Mouse (Mus musculus) MEL (cell line): ENCODE results near the gene Gm17268. TPM values are rescaled to one million over a fixed set of nuclear protein-coding genes. Genes with fewer than 3 reads are reported as not detected.

Source experiments
- DNase-seq: peaks from one replicate; pipeline ENCODE4 v3.0.0; 2011; ENCODE audit warnings: low read depth, low spot score
- H3K27ac ChIP-seq: 2 replicates; pipeline ENCODE4 v1.5.1; 2012; ENCODE audit warnings: low read depth, mild to moderate bottlenecking, control low read depth, low read length, moderate library complexity; ENCODE audit not compliant: control insufficient read depth
- H3K27me3 ChIP-seq, 2 experiments: fragments of 150-350 bp in 1 of 2; sonication (generic) in 1 of 2; 2 replicates each; pipeline ENCODE4 v1.6.1; 2012; ENCODE audit warnings: low read length in 2 of 2, mild to moderate bottlenecking in 2 of 2, improper control_type of control experiment in 1 of 2, moderate library complexity in 1 of 2; ENCODE audit not compliant: insufficient read depth in 2 of 2, control insufficient read depth in 1 of 2
- H3K36me3 ChIP-seq, 2 experiments: 2 replicates each; pipeline ENCODE4 v1.6.1; 2012 to 2014; ENCODE audit warnings: low read length in 2 of 2, improper control_type of control experiment in 1 of 2, inconsistent platforms in 1 of 2, mild to moderate bottlenecking in 1 of 2; ENCODE audit not compliant: insufficient read depth in 2 of 2, control insufficient read depth in 1 of 2
- H3K4me1 ChIP-seq, 2 experiments: fragments of 150-350 bp in 1 of 2; sonication (generic) in 1 of 2; 2 replicates each; pipeline ENCODE4 v1.6.1; 2012; ENCODE audit warnings: low read length in 2 of 2, improper control_type of control experiment in 1 of 2, mild to moderate bottlenecking in 1 of 2; ENCODE audit not compliant: insufficient read depth in 2 of 2, control insufficient read depth in 1 of 2
- H3K4me3 ChIP-seq, 2 experiments: fragments of 150-350 bp in 1 of 2; sonication (generic) in 1 of 2; 2 replicates each; pipeline ENCODE4 v1.5.1; 2012; ENCODE audit warnings: low read depth in 2 of 2, low read length in 2 of 2, mild to moderate bottlenecking in 2 of 2, moderate library complexity in 2 of 2, control low read depth in 1 of 2, improper control_type of control experiment in 1 of 2; ENCODE audit not compliant: control insufficient read depth in 1 of 2, insufficient read depth in 1 of 2
- H3K79me2 ChIP-seq: 2 replicates; pipeline ENCODE4 v1.6.1; 2012; ENCODE audit warnings: mild to moderate bottlenecking, low read length, moderate library complexity; ENCODE audit not compliant: control insufficient read depth, poor library complexity, insufficient read depth
- H3K9ac ChIP-seq: 2 replicates; pipeline ENCODE4 v1.6.1; 2012; ENCODE audit warnings: low read depth, mild to moderate bottlenecking, control low read depth, low read length, moderate library complexity; ENCODE audit not compliant: control insufficient read depth, poor library complexity, severe bottlenecking
- H3K9me3 ChIP-seq: fragments of 150-350 bp; sonication (generic); replicated peaks from 2 replicates; pipeline ENCODE4 v1.6.1; 2012; ENCODE audit warnings: mild to moderate bottlenecking, low read length, improper control_type of control experiment, moderate library complexity; ENCODE audit not compliant: insufficient read depth
- CHD1 ChIP-seq: IDR thresholded peaks from 2 replicates; pipeline ENCODE4 v1.6.1; 2012; ENCODE audit warnings: low read depth, mild to moderate bottlenecking, inconsistent platforms, low read length, improper control_type of control experiment
- CHD2 ChIP-seq: IDR thresholded peaks from 2 replicates; pipeline ENCODE4 v1.6.1; 2011; ENCODE audit warnings: low read length, improper control_type of control experiment
- CTCF ChIP-seq, 3 experiments: IDR thresholded peaks in 2 of 3; conservative IDR thresholded peaks in 1 of 3; 2 replicates each; pipeline ENCODE4 v1.5.1; 2011 to 2012; ENCODE audit warnings: low read length in 3 of 3, low read depth in 2 of 3, mild to moderate bottlenecking in 2 of 3, improper control_type of control experiment in 1 of 3, inconsistent platforms in 1 of 3, mixed read lengths in 1 of 3, moderate library complexity in 1 of 3; ENCODE audit not compliant: control insufficient read depth in 1 of 3, insufficient read depth in 1 of 3, poor library complexity in 1 of 3, severe bottlenecking in 1 of 3
- ELF1 ChIP-seq: IDR thresholded peaks from 2 replicates; pipeline ENCODE4 v1.6.1; 2014; ENCODE audit warnings: low read depth, mild to moderate bottlenecking, inconsistent platforms, low read length, improper control_type of control experiment, moderate library complexity
- EP300 ChIP-seq, 2 experiments: IDR thresholded peaks; 2 replicates each; pipeline ENCODE4 v1.6.1; 2011; ENCODE audit warnings: improper control_type of control experiment in 2 of 2, low read length in 2 of 2, low read depth in 1 of 2, mild to moderate bottlenecking in 1 of 2
- ETS1 ChIP-seq: IDR thresholded peaks from 2 replicates; pipeline ENCODE4 v1.6.1; 2012; ENCODE audit warnings: low read depth, mild to moderate bottlenecking, inconsistent platforms, low read length, improper control_type of control experiment, moderate library complexity
- MAX ChIP-seq: IDR thresholded peaks from 2 replicates; pipeline ENCODE4 v1.6.1; 2011; ENCODE audit warnings: low read length, improper control_type of control experiment
- MAZ ChIP-seq: IDR thresholded peaks from 2 replicates; pipeline ENCODE4 v1.6.1; 2012; ENCODE audit warnings: low read depth, mild to moderate bottlenecking, inconsistent platforms, low read length, improper control_type of control experiment
- MEF2A ChIP-seq: IDR thresholded peaks from 2 replicates; pipeline ENCODE4 v1.6.1; 2014; ENCODE audit warnings: low read depth, mild to moderate bottlenecking, inconsistent platforms, low read length, improper control_type of control experiment; ENCODE audit not compliant: poor library complexity, insufficient replicate concordance, severe bottlenecking; ENCODE audit errors: extremely low read depth
- MYB ChIP-seq: IDR thresholded peaks from 2 replicates; pipeline ENCODE4 v1.6.1; 2011; ENCODE audit warnings: mild to moderate bottlenecking, low read depth, low read length, improper control_type of control experiment
- NRF1 ChIP-seq: IDR thresholded peaks from 2 replicates; pipeline ENCODE4 v1.6.1; 2014; ENCODE audit warnings: low read depth, mild to moderate bottlenecking, inconsistent platforms, low read length, improper control_type of control experiment, moderate library complexity; ENCODE audit not compliant: poor library complexity, insufficient read depth, severe bottlenecking
- POLR2AphosphoS2 ChIP-seq: IDR thresholded peaks from 2 replicates; pipeline ENCODE4 v1.6.1; 2011; ENCODE audit warnings: low read length, improper control_type of control experiment
- SIN3A ChIP-seq: IDR thresholded peaks from 2 replicates; pipeline ENCODE4 v1.6.1; 2012; ENCODE audit warnings: low read length, improper control_type of control experiment, inconsistent platforms
- TAL1 ChIP-seq: IDR thresholded peaks from 2 replicates; pipeline ENCODE4 v1.6.1; 2012; ENCODE audit warnings: mild to moderate bottlenecking, inconsistent platforms, low read length, moderate library complexity, mixed read lengths
- ZC3H11A ChIP-seq: IDR thresholded peaks from 2 replicates; pipeline ENCODE4 v1.6.1; 2012; ENCODE audit warnings: low read depth, mild to moderate bottlenecking, inconsistent platforms, low read length, improper control_type of control experiment
- ZKSCAN1 ChIP-seq: IDR thresholded peaks from 2 replicates; pipeline ENCODE4 v1.6.1; 2012; ENCODE audit warnings: low read depth, mild to moderate bottlenecking, inconsistent platforms, low read length, improper control_type of control experiment, moderate library complexity
- ZMIZ1 ChIP-seq: IDR thresholded peaks from 2 replicates; pipeline ENCODE4 v1.6.1; 2012; ENCODE audit warnings: low read depth, mild to moderate bottlenecking, inconsistent platforms, low read length, improper control_type of control experiment, moderate library complexity
- ZNF384 ChIP-seq: IDR thresholded peaks from 2 replicates; pipeline ENCODE4 v1.6.1; 2012; ENCODE audit warnings: low read depth, mild to moderate bottlenecking, inconsistent platforms, low read length, improper control_type of control experiment
- polyA plus RNA-seq, 2 experiments: library from polyadenylated mRNA; stranded (reverse) in 1 of 2; unstranded in 1 of 2; fragments of >175 nt in 1 of 2; fragments of >200 nt in 1 of 2; gene quantifications; 2 replicates each; pipeline versions ENCODE4 v1.2.1 to v1.2.4; 2012; ENCODE audit warnings: low replicate concordance in 2 of 2, low read depth in 1 of 2; ENCODE audit not compliant: insufficient read length in 2 of 2, insufficient read depth in 1 of 2, missing spikeins in 1 of 2
- total RNA-seq: library from RNA; depleted of rRNA; stranded (reverse); fragments of 300-350 nt; gene quantifications from 2 replicates; pipeline ENCODE4 v1.2.3, GENCODE M21; 2012

Gm17268 gene
- total and polyA plus RNA-seq, 3 experiments: not detected

DNA sequence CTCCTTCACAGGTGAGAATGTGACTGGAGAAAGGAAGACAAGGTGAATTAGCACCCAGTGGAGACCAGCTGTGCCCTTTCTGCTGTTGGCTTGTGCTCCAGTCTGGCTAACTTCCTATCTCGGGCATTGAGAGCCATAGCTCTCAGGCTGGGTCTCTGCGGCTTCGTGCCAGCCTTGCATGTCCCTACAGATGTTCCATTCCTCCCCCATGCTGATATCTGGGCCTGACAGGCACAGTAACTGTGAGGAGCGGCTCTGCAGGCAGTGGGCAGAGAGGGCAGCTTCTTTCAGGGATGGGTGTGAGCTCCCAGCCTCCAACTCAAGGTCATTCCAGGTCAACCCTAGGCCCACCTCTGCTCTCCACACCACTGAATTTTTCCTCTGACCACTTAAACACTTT is 38.9 kb downstream of the Gm17268 start:
- Histone ChIP-seq H3K27ac (no peak overlapping the region), H3K9ac (no peak overlapping the region)
- TF ChIP-seq ZC3H11A: no peak
- no peak for TF ChIP-seq ETS1
- TF ChIP-seq CHD1: no peak
- TF ChIP-seq ELF1: no peak
- no peak for TF ChIP-seq MYB
- no peak for TF ChIP-seq NRF1
- TF ChIP-seq SIN3A: no peak
- TF ChIP-seq MAX: no peak
- TF ChIP-seq ZNF384: no peak
- TF ChIP-seq ZMIZ1: no peak
- TF ChIP-seq, all 39 proteins: peak for 0
- no peak for DNase-seq
- H3K9me3 ChIP-seq: no peaks in the 10 kb centered on the region
- H3K4me3 ChIP-seq: no peak overlapping the region
- H3K36me3 ChIP-seq: no peaks in the 10 kb centered on the region
- H3K4me1 ChIP-seq: no peaks in the 10 kb centered on the region
- no peaks in the 10 kb centered on the region for H3K27me3 ChIP-seq
- no peaks in the 10 kb centered on the region for H3K79me2 ChIP-seq

DNA sequence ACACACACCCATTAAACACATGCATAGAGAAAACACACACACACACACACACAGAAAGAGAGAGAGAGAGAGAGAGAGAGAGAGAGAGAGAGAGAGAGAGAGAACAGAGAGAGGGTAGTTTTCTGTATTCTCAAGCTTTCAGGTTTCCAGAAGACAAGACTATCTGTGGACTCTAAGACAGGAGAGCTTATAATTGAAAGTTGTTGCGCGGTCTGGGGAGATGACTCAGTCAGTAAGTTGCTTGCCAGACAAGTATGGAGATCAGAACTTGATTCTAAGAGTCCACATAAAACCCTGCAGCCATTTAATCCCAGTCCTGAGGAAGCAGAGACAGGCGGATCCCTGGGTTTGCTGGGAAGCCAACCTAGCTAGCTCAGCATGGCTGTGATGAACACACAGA is 39.7 kb downstream of the Gm17268 start:
- Histone ChIP-seq H3K79me2 (no peaks in the 10 kb centered on the region), H3K9me3 (no peaks in the 10 kb centered on the region)
- no peak for DNase-seq
- TF ChIP-seq MEF2A (no peak), ELF1 (no peak), MAX (no peak), MAZ (no peak), CHD2 (no peak), ZMIZ1 (no peak), ZC3H11A (no peak), TAL1 (no peak), ZKSCAN1 (no peak), EP300 (IDR thresholded peaks at IDR 0.05; ENCODE audit: low read depth in 1 of 2, low read length in 2 of 2) (no peak), POLR2AphosphoS2 (no peak), CTCF (IDR thresholded peaks at IDR 0.05 in 2 of 3, conservative IDR thresholded peaks at IDR 0.05 in 1 of 3; ENCODE audit: control insufficient read depth in 1 of 3, insufficient read depth in 1 of 3, low read depth in 2 of 3, low read length in 3 of 3, poor library complexity in 1 of 3, severe bottlenecking in 1 of 3) (no peak), CHD1 (no peak)
- TF ChIP-seq, all 39 proteins: peak for 0
- no peaks in the 10 kb centered on the region for H3K36me3 ChIP-seq
- no peaks in the 10 kb centered on the region for H3K27me3 ChIP-seq
- no peak overlapping the region for H3K9ac ChIP-seq
- no peak overlapping the region for H3K27ac ChIP-seq
- no peaks in the 10 kb centered on the region for H3K4me1 ChIP-seq
- H3K4me3 ChIP-seq: no peak overlapping the region
